Mouse (Mus musculus): ENCODE results near the gene Akt1.

GRCm38 (mm10) chr12:112696806-112697425 lies 22.2 kb upstream of the Akt1 start:
- no peak for TF ChIP-seq CTCF (IDR thresholded peaks at IDR 0.05; ENCODE audit: low read depth)
- no peak for TF ChIP-seq EP300 (IDR thresholded peaks at IDR 0.05; ENCODE audit: low read depth)

Data from liver, postnatal 0 days (tissue).